In the genomic region with DNA sequence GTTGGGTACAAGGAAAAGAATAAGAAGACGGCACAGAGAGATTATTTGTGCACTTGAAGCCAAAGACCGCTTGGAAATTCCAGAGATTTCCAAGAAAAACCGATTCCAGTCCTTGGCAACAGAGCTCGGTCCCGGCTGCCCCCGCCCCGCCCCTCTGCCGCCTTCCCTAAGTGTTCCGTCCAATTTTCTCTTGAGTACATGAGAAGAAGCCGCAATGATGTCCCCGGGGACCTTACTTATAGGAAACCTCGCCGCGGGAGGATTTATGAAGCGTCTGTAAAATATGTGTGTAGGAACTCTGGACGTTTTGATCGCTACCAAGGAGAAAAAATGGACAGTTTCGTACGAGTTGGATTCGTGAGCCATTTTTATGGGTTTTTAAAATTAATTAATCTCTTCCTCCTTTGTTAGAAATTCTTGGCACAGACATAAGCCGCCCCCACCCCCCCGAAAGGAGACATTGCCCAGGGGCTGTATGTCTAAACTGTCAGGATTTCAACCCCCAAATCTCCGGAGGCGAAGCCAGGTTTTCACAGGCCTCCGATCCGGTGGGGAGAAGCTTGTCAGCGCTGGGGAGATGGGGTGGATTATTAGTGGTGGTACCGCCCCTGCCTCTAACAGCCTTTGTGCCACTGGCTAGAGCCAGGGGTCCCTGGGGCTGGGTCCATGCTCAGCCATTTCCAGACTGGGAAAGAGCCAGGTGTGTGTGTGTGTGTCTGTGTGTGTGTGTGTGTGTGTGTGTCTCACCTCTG, we compare ENCODE assay signal across 8 mouse cellular contexts.
DNase-seq lines count a peak whose midpoint lies in the region; ATAC-seq and TF ChIP-seq lines count a peak whose summit lies in the region.

No protein-coding gene starts in this region.

- no peak for TF ChIP-seq CTCF in gastrocnemius, adult 2 months (IDR thresholded peaks at IDR 0.05)

- H3K27me3 ChIP-seq in forebrain, embryonic 11.5 days (ENCODE audit: control insufficient read depth, insufficient read depth, low read length), result peaks cover 9% of the 10 kb centered on the region; the same call in 1 of the 2 replicates
- H3K27me3 ChIP-seq in intestine, embryonic 15.5 days (replicated peaks), result no peaks in the 10 kb centered on the region
- H3K27me3 ChIP-seq in lung, embryonic 16.5 days (ENCODE audit: control insufficient read depth, insufficient read depth, low read depth, low read length), result peaks cover 11% of the 10 kb centered on the region
- H3K27me3 ChIP-seq in stomach, embryonic 14.5 days (ENCODE audit: control insufficient read depth, insufficient read depth, low read length), result no peaks in the 10 kb centered on the region

- peak overlapping the region; percentile 42 for H3K4me2 ChIP-seq in forebrain, embryonic 11.5 days (ENCODE audit: low read depth, low read length, severe bottlenecking)
- peak overlapping the region; percentile 61 for H3K4me2 ChIP-seq in intestine, embryonic 15.5 days (replicated peaks)
- H3K4me2 ChIP-seq in lung, embryonic 16.5 days (ENCODE audit: low read depth, low read length), result peak overlapping the region; percentile 51
- H3K4me2 ChIP-seq in stomach, embryonic 14.5 days (replicated peaks; ENCODE audit: low read depth, low read length), result peak overlapping the region; percentile 46

- peaks cover 8% of the 10 kb centered on the region for H3K4me1 ChIP-seq in forebrain, embryonic 11.5 days (replicated peaks; ENCODE audit: control insufficient read depth, insufficient read depth, low read length)
- H3K4me1 ChIP-seq in intestine, embryonic 15.5 days (replicated peaks), result peaks cover 18% of the 10 kb centered on the region
- H3K4me1 ChIP-seq in lung, embryonic 16.5 days (replicated peaks; ENCODE audit: control insufficient read depth, insufficient read depth, low read length), result peaks cover 22% of the 10 kb centered on the region
- peaks cover 17% of the 10 kb centered on the region; the same call in 1 of the 2 replicates for H3K4me1 ChIP-seq in stomach, embryonic 14.5 days (ENCODE audit: control insufficient read depth, insufficient read depth, low read length)

- H3K36me3 ChIP-seq in forebrain, embryonic 11.5 days (ENCODE audit: control insufficient read depth, insufficient read depth, low read length), result no peaks in the 10 kb centered on the region
- H3K36me3 ChIP-seq in intestine, embryonic 15.5 days, result no peaks in the 10 kb centered on the region
- no peaks in the 10 kb centered on the region for H3K36me3 ChIP-seq in lung, embryonic 16.5 days (ENCODE audit: control insufficient read depth, insufficient read depth, low read length)
- no peaks in the 10 kb centered on the region for H3K36me3 ChIP-seq in stomach, embryonic 14.5 days (ENCODE audit: control insufficient read depth, insufficient read depth, low read length)

- WGBS in forebrain, embryonic 11.5 days, result 7% methylated on average over 28 of the region's 28 CpGs
- WGBS in intestine, embryonic 15.5 days, result 6% methylated on average over 28 of the region's 28 CpGs
- 8% methylated on average over 28 of the region's 28 CpGs for WGBS in lung, embryonic 16.5 days
- WGBS in stomach, embryonic 14.5 days, result 5% methylated on average over 28 of the region's 28 CpGs

- DNase-seq in gastrocnemius, adult 2 months, result peak; percentile 41
- no peak for DNase-seq in gastrocnemius, postnatal 10 days
- peak; percentile 73 for DNase-seq in forebrain, embryonic 11.5 days (ENCODE audit: low spot score)
- DNase-seq in left cerebral cortex, postnatal 14 days (ENCODE audit: low spot score in 2 of 2), result no peak

- intact Hi-C loops in gastrocnemius, adult 2 months (cut with DNase I), result loop anchor here (5.0 kb wide), 1 partner anchor 61 kb away; no protein-coding TSS in a partner anchor
- intact Hi-C loops in left cerebral cortex, postnatal 14 days (cut with DNase I), result loop anchor here (5.0 kb wide), 1 partner anchor 56 kb away; no protein-coding TSS in a partner anchor

- H3K27ac ChIP-seq in gastrocnemius, adult 2 months, result no peak overlapping the region
- H3K27ac ChIP-seq in forebrain, embryonic 11.5 days (ENCODE audit: low read depth, low read length), result 0 out of 2 replicates have a peak overlapping the region, but pooled peaks have one; percentile 25
- H3K27ac ChIP-seq in intestine, embryonic 15.5 days, result no peak overlapping the region
- H3K27ac ChIP-seq in lung, embryonic 16.5 days (ENCODE audit: low read length), result no peak overlapping the region
- no peak overlapping the region for H3K27ac ChIP-seq in stomach, embryonic 14.5 days (ENCODE audit: low read length)

- H3K9me3 ChIP-seq in forebrain, embryonic 11.5 days (ENCODE audit: control insufficient read depth, low read length), result no peaks in the 10 kb centered on the region; the same call in 1 of the 2 replicates
- no peaks in the 10 kb centered on the region for H3K9me3 ChIP-seq in intestine, embryonic 15.5 days
- no peaks in the 10 kb centered on the region for H3K9me3 ChIP-seq in lung, embryonic 16.5 days (ENCODE audit: control insufficient read depth, low read length)
- no peaks in the 10 kb centered on the region for H3K9me3 ChIP-seq in stomach, embryonic 14.5 days (ENCODE audit: control insufficient read depth, low read depth, low read length)

- peak overlapping the region; percentile 20 for H3K9ac ChIP-seq in forebrain, embryonic 11.5 days (ENCODE audit: low read length)
- H3K9ac ChIP-seq in intestine, embryonic 15.5 days, result no peak overlapping the region
- no peak overlapping the region for H3K9ac ChIP-seq in lung, embryonic 16.5 days (ENCODE audit: low read length)
- H3K9ac ChIP-seq in stomach, embryonic 14.5 days (replicated peaks; ENCODE audit: low read depth, low read length), result no peak overlapping the region

- peak overlapping the region; percentile 54 for H3K4me3 ChIP-seq in gastrocnemius, adult 2 months
- H3K4me3 ChIP-seq in forebrain, embryonic 11.5 days (ENCODE audit: low read depth, low read length), result peak overlapping the region; percentile 7; the same call in 1 of the 2 replicates
- H3K4me3 ChIP-seq in intestine, embryonic 15.5 days (replicated peaks), result peak overlapping the region; percentile 12; the same call in 1 of the 2 replicates
- H3K4me3 ChIP-seq in lung, embryonic 16.5 days (ENCODE audit: low read length), result peak overlapping the region; percentile 27
- H3K4me3 ChIP-seq in stomach, embryonic 14.5 days (ENCODE audit: low read depth, low read length), result peak overlapping the region; percentile 8; the same call in 1 of the 2 replicates

- ATAC-seq in forebrain, embryonic 11.5 days (replicated peaks; ENCODE audit: low FRiP score), result no peak
- no peak for ATAC-seq in intestine, embryonic 15.5 days
- ATAC-seq in lung, embryonic 16.5 days (ENCODE audit: low read depth), result peak; percentile 41
- ATAC-seq in stomach, embryonic 14.5 days (ENCODE audit: insufficient number of reproducible peaks, insufficient read depth, low FRiP score, low read depth), result no peak
- ATAC-seq in megakaryocyte-erythroid progenitor cell, adult 5-6 weeks (replicated peaks; ENCODE audit: low FRiP score, low TSS enrichment, poor library complexity, severe bottlenecking), result no peak

Comparison
In these comparisons a context has a peak if more than half of its experiments do, and no peak if none do; other contexts are left out.
1. DNase-seq: peak in gastrocnemius, adult 2 months (single experiment) and forebrain, embryonic 11.5 days (single experiment); none in gastrocnemius, postnatal 10 days (single experiment) and left cerebral cortex, postnatal 14 days (0 of 2).
2. Peak in every context shown above with its lines, with median percentiles within 50 percentile points of each other: H3K4me3 ChIP-seq and H3K4me2 ChIP-seq.